Mouse (Mus musculus): ENCODE measurements around the gene Gpr15. TPM values are rescaled to one million over a fixed set of nuclear protein-coding genes. Genes with fewer than 3 reads are reported as not detected.

Gene Gpr15
- polyA plus RNA-seq, 1 experiment from 2014 or later = not detected

DNA sequence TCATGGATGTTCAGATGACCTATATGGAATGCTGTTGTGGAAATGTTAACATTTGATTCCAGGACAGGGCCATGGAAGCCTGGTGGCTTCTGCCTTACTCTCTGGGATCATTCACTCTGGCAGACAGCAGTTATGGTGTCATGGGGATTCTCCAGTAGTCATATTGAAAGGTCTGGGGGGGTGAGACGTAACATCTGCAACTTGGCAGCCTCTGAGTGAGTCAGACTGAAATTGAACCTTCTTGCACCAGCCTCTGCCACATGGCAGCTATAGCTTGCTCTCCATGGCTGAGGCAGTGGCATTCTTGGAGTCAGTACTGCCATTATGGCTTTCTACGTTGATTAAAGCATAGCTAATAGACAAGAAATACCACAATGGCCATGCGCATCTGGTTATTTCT lies 22.1 kb downstream of the Gpr15 start:
- Histone ChIP-seq H3K4me3 (ENCODE audit: low read depth, low read length) (no peak overlapping the region), H3K27ac (ENCODE audit: low read depth) (no peak overlapping the region), H3K27me3 (replicated peaks; ENCODE audit: control insufficient read depth, insufficient read depth, low read length) (no peaks in the 10 kb centered on the region), H3K4me2 (ENCODE audit: low read length) (no peak overlapping the region), H3K36me3 (ENCODE audit: control insufficient read depth, insufficient read depth, low read length) (no peaks in the 10 kb centered on the region), H3K4me1 (replicated peaks; ENCODE audit: control insufficient read depth, insufficient read depth, low read length) (no peaks in the 10 kb centered on the region), H3K9me3 (ENCODE audit: control insufficient read depth, low read length) (no peaks in the 10 kb centered on the region), H3K9ac (ENCODE audit: low read length) (no peak overlapping the region)
- WGBS = 80% methylated on average over 3 of the region's 3 CpGs
- DNase-seq (ENCODE audit: low spot score) = no peak
- ATAC-seq (replicated peaks; ENCODE audit: low FRiP score, low TSS enrichment, low read depth) = no peak

DNA sequence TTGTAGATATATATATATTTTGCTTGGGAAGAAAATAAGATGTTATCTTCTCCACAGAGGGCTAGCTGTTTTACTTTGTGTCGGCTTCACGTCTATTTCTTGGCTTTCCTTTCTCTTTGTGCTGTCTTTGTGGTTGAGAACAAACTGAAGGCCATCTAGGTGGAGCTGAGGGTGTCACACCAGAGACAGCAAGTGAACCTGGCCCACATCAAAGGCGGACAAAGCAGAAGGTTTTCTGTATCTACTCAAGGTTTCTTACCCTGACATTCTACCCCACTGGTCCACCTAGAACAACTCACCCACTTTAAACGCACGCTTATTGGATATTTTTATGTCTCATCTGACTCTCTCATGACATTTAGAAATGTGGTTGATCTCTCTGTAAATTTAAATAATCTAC lies 24.8 kb downstream of the Gpr15 start:
- H3K4me3 ChIP-seq (ENCODE audit: low read depth, low read length) = no peak overlapping the region
- H3K27me3 ChIP-seq (replicated peaks; ENCODE audit: control insufficient read depth, insufficient read depth, low read length) = no peaks in the 10 kb centered on the region
- H3K36me3 ChIP-seq (ENCODE audit: control insufficient read depth, insufficient read depth, low read length) = no peaks in the 10 kb centered on the region
- H3K9ac ChIP-seq (ENCODE audit: low read length) = no peak overlapping the region
- ATAC-seq (replicated peaks; ENCODE audit: low FRiP score, low TSS enrichment, low read depth) (no peak), DNase-seq (ENCODE audit: low spot score) (no peak)
- H3K27ac ChIP-seq (ENCODE audit: low read depth) = no peak overlapping the region
- 90% methylated on average over 5 of the region's 5 CpGs for WGBS
- H3K4me2 ChIP-seq (ENCODE audit: low read length) = no peak overlapping the region
- H3K9me3 ChIP-seq (ENCODE audit: control insufficient read depth, low read length) = no peaks in the 10 kb centered on the region
- H3K4me1 ChIP-seq (replicated peaks; ENCODE audit: control insufficient read depth, insufficient read depth, low read length) = no peaks in the 10 kb centered on the region

DNA sequence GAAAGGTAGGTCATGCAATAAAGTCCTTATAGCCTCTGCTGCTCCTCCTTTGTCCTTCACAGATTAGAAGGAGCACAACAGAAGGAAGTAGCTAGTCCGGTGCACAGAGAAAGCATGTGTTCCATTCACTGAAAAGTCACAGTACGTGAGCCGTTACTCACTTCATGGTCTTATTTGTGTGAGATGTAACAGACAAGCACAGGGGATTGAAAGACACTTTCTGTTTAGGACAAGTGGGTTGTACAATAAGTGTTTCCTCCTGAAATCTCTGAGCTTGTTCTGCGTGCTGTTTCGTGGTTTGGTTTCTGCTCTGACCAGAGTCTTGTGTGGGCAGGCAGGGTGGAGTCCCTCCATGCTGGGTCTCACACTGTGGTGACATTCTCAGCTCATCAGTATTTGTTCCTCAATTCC lies 28.5 kb downstream of the Gpr15 start:
- H3K9me3 ChIP-seq (ENCODE audit: control insufficient read depth, low read length) = no peaks in the 10 kb centered on the region
- WGBS = 89% methylated on average over 5 of the region's 5 CpGs
- DNase-seq (ENCODE audit: low spot score) = no peak
- ATAC-seq (replicated peaks; ENCODE audit: low FRiP score, low TSS enrichment, low read depth) = no peak
- H3K4me3 ChIP-seq (ENCODE audit: low read depth, low read length) = no peak overlapping the region
- H3K4me1 ChIP-seq (replicated peaks; ENCODE audit: control insufficient read depth, insufficient read depth, low read length) = no peaks in the 10 kb centered on the region
- H3K36me3 ChIP-seq (ENCODE audit: control insufficient read depth, insufficient read depth, low read length) = no peaks in the 10 kb centered on the region
- no peak overlapping the region for H3K4me2 ChIP-seq (ENCODE audit: low read length)
- H3K27me3 ChIP-seq (replicated peaks; ENCODE audit: control insufficient read depth, insufficient read depth, low read length) = no peaks in the 10 kb centered on the region
- no peak overlapping the region for H3K9ac ChIP-seq (ENCODE audit: low read length)
- H3K27ac ChIP-seq (ENCODE audit: low read depth) = no peak overlapping the region

DNA sequence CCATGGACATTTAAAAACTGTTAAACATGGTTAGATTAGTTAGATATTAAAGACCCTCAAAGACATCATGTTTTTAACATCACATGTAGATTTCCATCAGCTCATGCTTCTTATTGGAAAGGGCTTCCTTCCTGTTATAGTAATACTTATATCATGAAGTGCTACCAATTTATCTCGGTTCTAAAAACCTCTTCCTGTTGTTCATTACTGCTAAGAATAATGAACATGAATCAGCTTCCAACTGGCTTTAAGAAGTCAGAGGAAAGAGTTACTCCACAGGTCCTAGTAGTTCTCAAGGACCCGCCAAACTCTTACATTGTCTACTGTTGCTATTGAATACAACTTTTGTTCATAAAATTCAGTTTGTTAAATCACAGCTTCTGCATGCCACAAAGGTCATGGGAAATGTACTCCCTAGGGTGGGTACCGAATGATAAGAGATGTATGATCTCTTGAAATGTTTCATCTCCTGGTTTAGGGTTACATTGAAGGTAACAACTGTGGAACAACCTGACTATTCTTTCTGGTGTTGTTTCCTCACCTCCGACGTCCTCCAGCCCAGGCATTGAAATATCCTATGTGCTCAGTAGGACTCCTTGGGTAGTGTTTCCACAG lies 29.2 kb downstream of the Gpr15 start:
- Histone ChIP-seq H3K27ac (ENCODE audit: low read depth) (no peak overlapping the region), H3K9ac (ENCODE audit: low read length) (no peak overlapping the region), H3K9me3 (ENCODE audit: control insufficient read depth, low read length) (no peaks in the 10 kb centered on the region), H3K4me1 (replicated peaks; ENCODE audit: control insufficient read depth, insufficient read depth, low read length) (no peaks in the 10 kb centered on the region), H3K4me2 (ENCODE audit: low read length) (no peak overlapping the region), H3K27me3 (replicated peaks; ENCODE audit: control insufficient read depth, insufficient read depth, low read length) (no peaks in the 10 kb centered on the region), H3K4me3 (ENCODE audit: low read depth, low read length) (no peak overlapping the region), H3K36me3 (ENCODE audit: control insufficient read depth, insufficient read depth, low read length) (no peaks in the 10 kb centered on the region)
- DNase-seq (ENCODE audit: low spot score) (no peak), ATAC-seq (replicated peaks; ENCODE audit: low FRiP score, low TSS enrichment, low read depth) (no peak)
- WGBS = 78% methylated on average over 5 of the region's 5 CpGs

DNA sequence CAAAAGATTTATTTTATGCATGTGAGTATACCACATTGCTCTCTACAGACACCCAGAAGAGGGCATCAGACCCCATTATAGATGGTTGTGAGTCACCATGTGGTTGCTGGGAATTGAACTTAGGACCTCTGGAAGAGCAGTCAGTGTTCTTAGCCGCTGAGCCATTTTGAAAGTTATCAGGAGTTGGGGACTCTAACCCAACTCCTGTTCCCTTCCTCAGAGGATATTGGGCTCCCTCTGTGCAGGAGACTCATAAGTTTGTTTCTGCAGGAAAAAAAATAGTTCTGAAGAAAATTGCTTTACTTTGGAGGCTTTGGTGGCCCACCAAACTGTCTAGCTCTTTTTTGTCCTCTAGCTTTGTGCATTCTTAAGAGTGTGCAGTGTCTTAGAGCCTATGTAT lies 30.3 kb downstream of the Gpr15 start:
- no peak for ATAC-seq (replicated peaks; ENCODE audit: low FRiP score, low TSS enrichment, low read depth)
- Histone ChIP-seq H3K4me3 (ENCODE audit: low read depth, low read length) (no peak overlapping the region), H3K27ac (ENCODE audit: low read depth) (no peak overlapping the region), H3K9ac (ENCODE audit: low read length) (no peak overlapping the region), H3K27me3 (replicated peaks; ENCODE audit: control insufficient read depth, insufficient read depth, low read length) (no peaks in the 10 kb centered on the region), H3K36me3 (ENCODE audit: control insufficient read depth, insufficient read depth, low read length) (no peaks in the 10 kb centered on the region), H3K9me3 (ENCODE audit: control insufficient read depth, low read length) (no peaks in the 10 kb centered on the region), H3K4me2 (ENCODE audit: low read length) (no peak overlapping the region), H3K4me1 (replicated peaks; ENCODE audit: control insufficient read depth, insufficient read depth, low read length) (no peaks in the 10 kb centered on the region)
- WGBS = 83% methylated on average over 1 of the region's 1 CpGs
- no peak for DNase-seq (ENCODE audit: low spot score)

DNA sequence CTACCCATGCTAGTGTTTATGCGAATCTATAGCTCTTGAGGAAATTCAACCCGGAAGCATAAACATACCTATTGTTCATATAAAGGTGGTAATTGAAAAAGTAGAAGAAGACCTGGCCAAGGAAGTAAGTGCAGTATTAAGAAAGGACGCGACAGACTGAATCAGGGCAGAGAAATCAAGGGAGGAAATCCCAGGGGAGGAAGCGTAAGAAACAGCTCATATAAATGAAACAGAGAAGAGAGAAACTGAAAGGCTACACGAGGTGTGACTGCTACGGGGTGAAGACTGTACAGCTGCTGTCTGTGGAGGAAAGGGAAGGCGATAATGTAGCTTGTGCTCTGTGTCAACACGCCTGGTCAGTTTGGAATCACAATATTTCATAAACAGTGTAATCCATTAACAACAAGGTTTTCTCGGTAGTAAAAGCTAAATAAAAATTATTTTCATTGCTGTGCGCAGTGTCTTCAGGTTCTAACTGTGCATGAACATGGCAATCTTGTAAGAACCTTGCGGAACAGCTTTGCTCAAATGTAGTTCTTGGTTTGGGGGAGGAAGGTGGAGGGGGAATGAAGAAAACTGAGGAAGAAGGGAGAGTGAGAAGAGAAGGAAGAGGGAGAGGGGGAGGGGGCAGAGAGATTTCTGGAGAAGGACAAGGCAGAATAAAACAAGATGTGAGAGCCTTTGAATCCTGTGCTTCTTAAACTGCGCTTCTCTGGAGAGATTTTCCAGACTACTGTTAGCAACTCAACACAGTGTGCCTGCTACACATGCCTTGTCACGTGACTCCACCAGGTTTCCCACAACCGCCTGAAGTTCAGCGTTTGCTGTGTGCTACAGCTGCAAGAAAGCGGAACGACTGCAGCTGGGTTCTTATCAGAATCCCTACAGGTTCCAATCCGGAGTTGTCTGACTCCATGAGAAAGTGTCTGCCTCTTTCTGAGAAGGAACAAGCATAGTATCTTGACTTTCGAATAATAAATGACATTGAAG lies 33.0 kb downstream of the Gpr15 start:
- WGBS = 73% methylated on average over 20 of the region's 20 CpGs
- ATAC-seq (replicated peaks; ENCODE audit: low FRiP score, low TSS enrichment, low read depth) (0 out of 2 replicates have a peak, but pooled peaks have one; percentile 50), DNase-seq (ENCODE audit: low spot score) (no peak)
- H3K9ac ChIP-seq (ENCODE audit: low read length) = no peak overlapping the region
- no peaks in the 10 kb centered on the region for H3K27me3 ChIP-seq (replicated peaks; ENCODE audit: control insufficient read depth, insufficient read depth, low read length)
- no peaks in the 10 kb centered on the region for H3K4me1 ChIP-seq (replicated peaks; ENCODE audit: control insufficient read depth, insufficient read depth, low read length)
- no peak overlapping the region for H3K4me3 ChIP-seq (ENCODE audit: low read depth, low read length)
- H3K27ac ChIP-seq (ENCODE audit: low read depth) = no peak overlapping the region
- H3K4me2 ChIP-seq (ENCODE audit: low read length) = no peak overlapping the region
- no peaks in the 10 kb centered on the region for H3K9me3 ChIP-seq (ENCODE audit: control insufficient read depth, low read length)
- peaks cover 2% of the 10 kb centered on the region for H3K36me3 ChIP-seq (ENCODE audit: control insufficient read depth, insufficient read depth, low read length)

DNA sequence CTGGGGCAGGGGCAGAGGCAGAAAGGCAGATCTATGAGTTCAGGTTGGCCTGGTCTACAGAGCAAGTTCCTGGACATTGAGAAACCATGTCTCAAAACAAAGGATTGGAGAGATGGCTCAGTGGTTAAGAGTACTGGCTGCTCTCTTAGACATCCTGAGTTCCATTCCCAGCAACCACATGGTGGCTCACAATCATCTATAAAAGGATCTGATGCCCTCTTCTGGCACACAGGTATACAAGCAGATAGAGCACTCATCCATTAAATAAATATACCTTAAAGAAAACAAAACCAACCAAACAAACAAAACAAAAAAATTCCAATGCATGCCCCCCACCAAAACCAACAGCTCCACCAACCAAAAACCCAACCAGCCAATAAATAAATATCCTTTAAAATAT lies 34.3 kb downstream of the Gpr15 start:
- H3K36me3 ChIP-seq (ENCODE audit: control insufficient read depth, insufficient read depth, low read length) = peaks cover 8% of the 10 kb centered on the region
- H3K4me2 ChIP-seq (ENCODE audit: low read length) = no peak overlapping the region
- H3K9ac ChIP-seq (ENCODE audit: low read length) = no peak overlapping the region
- H3K27me3 ChIP-seq (replicated peaks; ENCODE audit: control insufficient read depth, insufficient read depth, low read length) = no peaks in the 10 kb centered on the region
- H3K4me3 ChIP-seq (ENCODE audit: low read depth, low read length) = no peak overlapping the region
- ATAC-seq (replicated peaks; ENCODE audit: low FRiP score, low TSS enrichment, low read depth) (no peak), DNase-seq (ENCODE audit: low spot score) (no peak)
- H3K4me1 ChIP-seq (replicated peaks; ENCODE audit: control insufficient read depth, insufficient read depth, low read length) = no peaks in the 10 kb centered on the region
- H3K9me3 ChIP-seq (ENCODE audit: control insufficient read depth, low read length) = no peaks in the 10 kb centered on the region
- no peak overlapping the region for H3K27ac ChIP-seq (ENCODE audit: low read depth)

DNA sequence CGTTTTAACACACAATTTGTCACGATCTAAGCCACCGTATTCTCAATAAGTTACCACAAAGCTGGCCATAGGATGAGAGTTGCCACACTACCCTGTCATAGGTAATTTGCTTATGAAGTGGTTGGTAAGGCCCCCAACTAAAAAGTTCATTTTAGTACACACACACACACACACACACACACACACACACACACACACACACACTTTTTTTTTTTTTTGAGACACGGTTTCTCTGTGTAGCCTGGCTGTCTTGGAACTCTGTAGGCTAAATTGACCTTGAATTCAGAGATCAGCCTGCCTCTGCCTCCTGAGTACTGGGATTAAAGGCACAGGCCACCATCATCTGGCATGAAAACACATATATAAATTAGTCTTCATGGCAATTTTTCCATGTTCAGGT lies 35.0 kb downstream of the Gpr15 start:
- ATAC-seq (replicated peaks; ENCODE audit: low FRiP score, low TSS enrichment, low read depth) (no peak), DNase-seq (ENCODE audit: low spot score) (no peak)
- H3K4me3 ChIP-seq (ENCODE audit: low read depth, low read length) = no peak overlapping the region
- WGBS = 94% methylated on average over 4 of the region's 4 CpGs
- H3K9me3 ChIP-seq (ENCODE audit: control insufficient read depth, low read length) = no peaks in the 10 kb centered on the region
- H3K9ac ChIP-seq (ENCODE audit: low read length) = no peak overlapping the region
- no peaks in the 10 kb centered on the region for H3K27me3 ChIP-seq (replicated peaks; ENCODE audit: control insufficient read depth, insufficient read depth, low read length)
- H3K27ac ChIP-seq (ENCODE audit: low read depth) = no peak overlapping the region
- peaks cover 9% of the 10 kb centered on the region for H3K36me3 ChIP-seq (ENCODE audit: control insufficient read depth, insufficient read depth, low read length)
- no peaks in the 10 kb centered on the region for H3K4me1 ChIP-seq (replicated peaks; ENCODE audit: control insufficient read depth, insufficient read depth, low read length)
- H3K4me2 ChIP-seq (ENCODE audit: low read length) = no peak overlapping the region

All from intestine, embryonic 14.5 days (tissue).